13 mouse cellular contexts compared by ENCODE assay signal in genomic region chr8:125139689-125140150, GRCm38 (mm10).
DNase-seq lines count a peak whose midpoint lies in the region; ATAC-seq and TF ChIP-seq lines count a peak whose summit lies in the region.
"Had no signal": no experiment of that assay in that cellular context is flagged by ENCODE, and none has a peak within 500 bp of the region (broad histone marks: within the 10 kb centered on the region; RNA-seq: fewer than 3 reads in every experiment).

No protein-coding gene starts in this region.

- no peaks in the 10 kb centered on the region for H3K36me3 ChIP-seq in kidney, embryonic 16.5 days (ENCODE audit: insufficient read depth, low read length)
- no peaks in the 10 kb centered on the region for H3K36me3 ChIP-seq in kidney, adult 2 months (ENCODE audit: control insufficient read depth, insufficient read depth, low read length)
- H3K36me3 ChIP-seq in embryonic facial prominence, embryonic 11.5 days (replicated peaks; ENCODE audit: control insufficient read depth, insufficient read depth, low read depth, low read length): no peaks in the 10 kb centered on the region
- H3K36me3 ChIP-seq in forebrain, embryonic 16.5 days (ENCODE audit: control insufficient read depth, insufficient read depth): no peaks in the 10 kb centered on the region
- H3K36me3 ChIP-seq in midbrain, embryonic 12.5 days: no peaks in the 10 kb centered on the region
- H3K36me3 ChIP-seq: heart, embryonic 15.5 days had no signal

- H3K27me3 ChIP-seq in kidney, embryonic 16.5 days (ENCODE audit: insufficient read depth, low read length): 0 out of 2 replicates have a peak, but pooled peaks cover 4% of the 10 kb centered on the region
- no peaks in the 10 kb centered on the region for H3K27me3 ChIP-seq in kidney, adult 2 months (replicated peaks; ENCODE audit: control insufficient read depth, insufficient read depth, low read length)
- no peaks in the 10 kb centered on the region for H3K27me3 ChIP-seq in embryonic facial prominence, embryonic 11.5 days (ENCODE audit: control insufficient read depth, insufficient read depth, low read length)
- H3K27me3 ChIP-seq in forebrain, embryonic 16.5 days (replicated peaks; ENCODE audit: control insufficient read depth, insufficient read depth, low read length): no peaks in the 10 kb centered on the region
- peaks cover 9% of the 10 kb centered on the region; the same call in 1 of the 2 replicates for H3K27me3 ChIP-seq in midbrain, embryonic 12.5 days
- H3K27me3 ChIP-seq: heart, embryonic 15.5 days had no signal

- 0 out of 2 replicates have a peak overlapping the region, but pooled peaks have one; percentile 19 for H3K9ac ChIP-seq in kidney, embryonic 16.5 days (replicated peaks; ENCODE audit: low read length)
- H3K9ac ChIP-seq in embryonic facial prominence, embryonic 11.5 days (replicated peaks; ENCODE audit: low read length): no peak overlapping the region; the same call in 1 of the 2 replicates
- H3K9ac ChIP-seq in forebrain, embryonic 16.5 days (replicated peaks; ENCODE audit: low read depth, low read length): no peak overlapping the region
- H3K9ac ChIP-seq in midbrain, embryonic 12.5 days (replicated peaks): no peak overlapping the region
- H3K9ac ChIP-seq: heart, embryonic 15.5 days had no signal

- 43% methylated on average over 13 of the region's 13 CpGs for WGBS in kidney, embryonic 16.5 days
- WGBS in kidney, adult 2 months: 43% methylated on average over 13 of the region's 13 CpGs
- 63% methylated on average over 13 of the region's 13 CpGs for WGBS in embryonic facial prominence, embryonic 11.5 days
- 36% methylated on average over 13 of the region's 13 CpGs for WGBS in forebrain, embryonic 16.5 days
- 58% methylated on average over 13 of the region's 13 CpGs for WGBS in midbrain, embryonic 12.5 days

- peak; percentile 66 for ATAC-seq in kidney, embryonic 16.5 days (ENCODE audit: low FRiP score, low TSS enrichment)
- no peak for ATAC-seq in embryonic facial prominence, embryonic 11.5 days (replicated peaks; ENCODE audit: insufficient number of reproducible peaks, low FRiP score, low TSS enrichment, low read depth)
- peak; percentile 97 for ATAC-seq in forebrain, embryonic 16.5 days
- no peak for ATAC-seq in midbrain, embryonic 12.5 days (ENCODE audit: low FRiP score, low read depth)

- peaks cover 46% of the 10 kb centered on the region for H3K4me1 ChIP-seq in kidney, embryonic 16.5 days (ENCODE audit: insufficient read depth, low read length)
- peaks cover 5% of the 10 kb centered on the region for H3K4me1 ChIP-seq in kidney, adult 2 months (ENCODE audit: control insufficient read depth, insufficient read depth, low read length)
- peaks cover 2% of the 10 kb centered on the region; the same call in 1 of the 2 replicates for H3K4me1 ChIP-seq in embryonic facial prominence, embryonic 11.5 days (ENCODE audit: control insufficient read depth, insufficient read depth, low read length)
- H3K4me1 ChIP-seq in forebrain, embryonic 16.5 days (replicated peaks; ENCODE audit: control insufficient read depth, insufficient read depth, low read length): peaks cover 17% of the 10 kb centered on the region
- peaks cover 23% of the 10 kb centered on the region for H3K4me1 ChIP-seq in midbrain, embryonic 12.5 days

- no peak for DNase-seq in kidney, adult 2 months
- DNase-seq in embryonic facial prominence, embryonic 11.5 days (ENCODE audit: low spot score): no peak
- DNase-seq in cerebellum, adult 9-10 months: no peak
- DNase-seq in T-cell, adult 2 months (ENCODE audit: low spot score): no peak
- DNase-seq in cerebellum, postnatal 25 days: no peak
- DNase-seq: adrenal gland, postnatal 10 days; right cerebral cortex, adult 18-20 months; thymus, adult 2 months had no signal

- H3K9me3 ChIP-seq in kidney, embryonic 16.5 days (ENCODE audit: low read length): 0 out of 2 replicates have a peak, but pooled peaks cover 3% of the 10 kb centered on the region
- no peaks in the 10 kb centered on the region for H3K9me3 ChIP-seq in embryonic facial prominence, embryonic 11.5 days (replicated peaks; ENCODE audit: control insufficient read depth, low read length)
- no peaks in the 10 kb centered on the region for H3K9me3 ChIP-seq in forebrain, embryonic 16.5 days (ENCODE audit: control insufficient read depth, low read length)
- no peaks in the 10 kb centered on the region for H3K9me3 ChIP-seq in midbrain, embryonic 12.5 days
- H3K9me3 ChIP-seq: heart, embryonic 15.5 days had no signal

- no peak overlapping the region for H3K4me3 ChIP-seq in kidney, embryonic 16.5 days (ENCODE audit: low read length)
- no peak overlapping the region for H3K4me3 ChIP-seq in kidney, adult 2 months (ENCODE audit: insufficient read depth, low read depth, low read length)
- H3K4me3 ChIP-seq in embryonic facial prominence, embryonic 11.5 days (ENCODE audit: low read depth, low read length): no peak overlapping the region
- no peak overlapping the region for H3K4me3 ChIP-seq in forebrain, embryonic 16.5 days (replicated peaks; ENCODE audit: low read length)
- no peak overlapping the region for H3K4me3 ChIP-seq in midbrain, embryonic 12.5 days
- H3K4me3 ChIP-seq: heart, embryonic 15.5 days had no signal

- no peak overlapping the region; the same call in 1 of the 2 replicates for H3K4me2 ChIP-seq in kidney, embryonic 16.5 days (replicated peaks; ENCODE audit: low read depth, low read length)
- no peak overlapping the region for H3K4me2 ChIP-seq in embryonic facial prominence, embryonic 11.5 days (ENCODE audit: low read depth, low read length)
- H3K4me2 ChIP-seq in forebrain, embryonic 16.5 days (ENCODE audit: low read length): no peak overlapping the region
- no peak overlapping the region for H3K4me2 ChIP-seq in midbrain, embryonic 12.5 days (replicated peaks)
- H3K4me2 ChIP-seq: heart, embryonic 15.5 days had no signal

- 0 out of 2 replicates have a peak overlapping the region, but pooled peaks have one; percentile 51 for H3K27ac ChIP-seq in kidney, embryonic 16.5 days (ENCODE audit: low read length)
- H3K27ac ChIP-seq in kidney, adult 2 months (ENCODE audit: insufficient read depth, low read depth, low read length): no peak overlapping the region
- H3K27ac ChIP-seq in embryonic facial prominence, embryonic 11.5 days (replicated peaks; ENCODE audit: low read depth, low read length): 0 out of 2 replicates have a peak overlapping the region, but pooled peaks have one; percentile 41
- H3K27ac ChIP-seq in forebrain, embryonic 16.5 days (ENCODE audit: low read length): peak overlapping the region; percentile 65
- H3K27ac ChIP-seq in midbrain, embryonic 12.5 days (replicated peaks): peak overlapping the region; percentile 39; the same call in 1 of the 2 replicates
- H3K27ac ChIP-seq: heart, embryonic 15.5 days; macrophage had no signal

- TF ChIP-seq CTCF in kidney, adult 2 months (conservative IDR thresholded peaks at IDR 0.05; ENCODE audit: insufficient read depth, insufficient read length, low read depth, low read length): no peak

- TF ChIP-seq POLR2A in kidney, adult 2 months (IDR thresholded peaks at IDR 0.05; ENCODE audit: low read depth, low read length): no peak

Comparison
In these comparisons a context has a peak if more than half of its experiments do, and no peak if none do; other contexts are left out.
1. ATAC-seq: peak in kidney, embryonic 16.5 days (single experiment) and forebrain, embryonic 16.5 days (single experiment); none in embryonic facial prominence, embryonic 11.5 days (single experiment) and midbrain, embryonic 12.5 days (single experiment).